Mouse (Mus musculus): ENCODE results near the gene Zfp653.
A peak's percentile ranks its signal among the peaks of the same experiment; 100 is the strongest.

DNA sequence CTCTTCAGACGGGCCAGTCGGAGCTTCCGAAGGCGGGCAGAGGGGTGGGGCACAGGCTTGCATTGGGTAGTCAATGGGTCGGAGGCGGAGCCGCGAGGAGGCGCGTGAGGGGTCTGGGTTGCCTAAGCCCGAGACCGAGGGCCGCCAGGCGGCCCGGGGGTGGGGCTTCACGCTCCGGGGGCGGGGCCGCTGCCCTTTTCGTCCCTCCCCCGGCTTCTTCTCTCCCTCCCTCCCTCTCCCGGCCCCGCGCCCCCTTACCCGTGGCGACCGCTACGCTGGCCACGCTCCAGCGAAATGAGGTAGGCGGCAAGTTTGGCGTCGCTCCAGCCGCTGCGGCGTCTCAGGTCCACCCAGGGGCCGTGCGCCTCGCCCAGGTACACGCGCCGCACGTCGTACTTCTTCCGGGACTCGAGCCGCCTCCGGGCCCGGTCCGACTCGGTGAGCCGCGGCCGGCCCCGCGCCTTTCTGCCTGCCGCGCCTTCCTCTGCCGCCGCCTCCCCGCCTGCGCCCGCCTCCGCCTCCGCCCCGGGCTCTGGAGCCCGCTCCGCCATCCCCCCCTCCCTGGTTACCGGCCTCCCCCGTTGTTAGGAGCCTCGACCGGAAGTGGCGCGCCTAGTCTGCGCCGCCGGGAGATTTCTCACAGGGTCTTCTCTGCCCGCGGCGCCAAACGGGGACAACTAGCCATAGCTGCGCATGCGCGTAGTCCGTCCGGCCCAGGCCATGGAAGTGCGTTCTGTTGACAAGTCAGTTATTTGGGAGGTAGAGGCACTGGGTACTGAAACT is at the start of gene Zfp653, which contains the start of gene Gm49318:
- TF ChIP-seq CTCF (IDR thresholded peaks at IDR 0.05; ENCODE audit: low read depth) = peak; percentile 21; the same call in 1 of the 2 replicates
- TF ChIP-seq EP300 (IDR thresholded peaks at IDR 0.05; ENCODE audit: low read depth) = peak; percentile 2; the same call in 1 of the 2 replicates
